Mouse (Mus musculus) heart, embryonic 16.5 days (tissue): ENCODE results near the gene Pfn4. TPM values are rescaled to one million over a fixed set of nuclear protein-coding genes. Genes with fewer than 3 reads are reported as not detected.

ENCODE experiments used
- ATAC-seq: fragments of 200-750 bp; cut with Nextera tagmentation; replicated peaks from 2 replicates; pipeline ENCODE4 v1.8.0; 2017; ENCODE audit warnings: moderate number of reproducible peaks; ENCODE audit not compliant: insufficient read depth, low FRiP score; ENCODE audit errors: extremely low read depth
- H3K27ac ChIP-seq: fragments of 300-500 bp; sonication (generic); 2 replicates; pipeline ENCODE4 v1.5.1; 2014; ENCODE audit warnings: mild to moderate bottlenecking, low read length, control low read depth, moderate library complexity
- H3K27me3 ChIP-seq: fragments of 300-500 bp; sonication (generic); 2 replicates; pipeline ENCODE4 v1.6.1; 2014; ENCODE audit warnings: low read length, mixed read lengths; ENCODE audit not compliant: control insufficient read depth, insufficient read depth
- H3K36me3 ChIP-seq: fragments of 300-500 bp; sonication (generic); 2 replicates; pipeline ENCODE4 v1.6.1; 2014; ENCODE audit not compliant: control insufficient read depth, insufficient read depth
- H3K4me1 ChIP-seq: fragments of 300-500 bp; sonication (generic); 2 replicates; pipeline ENCODE4 v1.6.1; 2014; ENCODE audit warnings: low read length, mixed read lengths; ENCODE audit not compliant: control insufficient read depth, insufficient read depth
- H3K4me2 ChIP-seq: fragments of 300-500 bp; sonication (generic); 2 replicates; pipeline ENCODE4 v1.6.1; 2014; ENCODE audit warnings: low read depth, mild to moderate bottlenecking, control low read depth, low read length
- H3K4me3 ChIP-seq: fragments of 300-500 bp; sonication (generic); 2 replicates; pipeline ENCODE4 v1.5.1; 2014; ENCODE audit warnings: mild to moderate bottlenecking, control low read depth, low read length
- H3K9ac ChIP-seq: fragments of 300-500 bp; sonication (generic); 2 replicates; pipeline ENCODE4 v1.6.1; 2014; ENCODE audit warnings: low read length, control low read depth
- H3K9me3 ChIP-seq: fragments of 300-500 bp; sonication (generic); replicated peaks from 2 replicates; pipeline ENCODE4 v1.6.1; 2016; ENCODE audit warnings: low read length; ENCODE audit not compliant: control insufficient read depth
- WGBS: fragments of 180-500 bp; shearing (Covaris S2); extraction: QIAGEN DNeasy Blood & Tissue Kit; methylation state at CpG from one replicate; pipeline ENCODE4 v1.1.7; 2014; 5-methylcytosine and 5-hydroxymethylcytosine counted together
- polyA plus RNA-seq: library from polyadenylated mRNA; unstranded; fragments of >200 nt; fragmentation: Nextera tagmentation; extraction: Ambion mirVana; gene quantifications from 2 replicates; pipeline ENCODE4 v1.2.1, GENCODE M21; 2015

The Pfn4 gene
- polyA plus RNA-seq, 1 experiment from 2014 or later = 2.3 TPM

- Histone ChIP-seq H3K4me2 (no peak overlapping the region), H3K9ac (no peak overlapping the region), H3K4me1 (peaks cover 14% of the 10 kb centered on the region), H3K9me3 (peaks cover 4% of the 10 kb centered on the region; the same call in 1 of the 2 replicates), H3K27ac (no peak overlapping the region), H3K4me3 (no peak overlapping the region), H3K27me3 (no peaks in the 10 kb centered on the region), H3K36me3 (no peaks in the 10 kb centered on the region)
- no peak for ATAC-seq
- 77% methylated on average over 4 of the region's 4 CpGs for WGBS
Measured at GRCm38 (mm10) chr12:4813636-4814035, 44.8 kb downstream of the Pfn4 start.

GRCm38 (mm10) chr12:4816680-4817360 lies 48.0 kb downstream of the Pfn4 start:
- Histone ChIP-seq H3K4me1 (peaks cover 14% of the 10 kb centered on the region), H3K9me3 (no peaks in the 10 kb centered on the region), H3K9ac (peak overlapping the region; percentile 89), H3K4me2 (peak overlapping the region; percentile 92), H3K27ac (peak overlapping the region; percentile 92), H3K36me3 (peaks cover 13% of the 10 kb centered on the region), H3K27me3 (no peaks in the 10 kb centered on the region), H3K4me3 (peak overlapping the region; percentile 98)
- peak; percentile 65 for ATAC-seq
- WGBS = 7% methylated on average over 24 of the region's 24 CpGs

- peaks cover 19% of the 10 kb centered on the region for H3K36me3 ChIP-seq
- no peaks in the 10 kb centered on the region for H3K27me3 ChIP-seq
- peak within 1 kb of the TSS; percentile 89 for H3K9ac ChIP-seq
- no peaks in the 10 kb centered on the region for H3K9me3 ChIP-seq
- H3K4me2 ChIP-seq = peak within 1 kb of the TSS; percentile 96
- under 1% methylated on average over 49 of the region's 49 CpGs for WGBS
- peak; percentile 98 for ATAC-seq
- H3K4me1 ChIP-seq = peaks cover 14% of the 10 kb centered on the region
- H3K27ac ChIP-seq = peak within 1 kb of the TSS; percentile 92
- peak within 1 kb of the TSS; percentile 98 for H3K4me3 ChIP-seq
Measured at GRCm38 (mm10) chr12:4817361-4818101, 48.7 kb downstream of the Pfn4 start, which contains the start of gene Sf3b6. Gene Sf3b6 (plus strand): TSS chr12:4817544.

DNA sequence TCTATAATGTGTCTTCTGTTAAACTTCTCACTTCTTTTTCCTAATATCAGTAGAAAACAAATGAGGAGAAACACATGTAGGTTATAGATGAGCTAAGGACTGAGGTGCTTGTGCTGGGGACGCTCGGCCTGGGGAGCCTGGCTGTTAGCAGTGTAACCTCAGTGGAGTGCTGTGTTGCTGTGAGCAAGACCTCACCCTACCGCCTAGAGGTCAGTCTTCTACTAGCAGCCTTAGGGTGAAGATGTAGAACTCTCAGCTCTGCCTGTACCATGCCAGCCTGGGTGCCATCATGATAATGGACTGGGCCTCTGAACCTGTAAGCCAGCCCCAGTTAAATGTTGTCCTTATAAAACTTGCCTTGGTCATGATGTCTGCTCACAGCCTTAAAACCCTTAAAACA lies 58.4 kb downstream of the Pfn4 start:
- no peaks in the 10 kb centered on the region for H3K9me3 ChIP-seq
- no peak overlapping the region for H3K4me2 ChIP-seq
- no peaks in the 10 kb centered on the region for H3K27me3 ChIP-seq
- whole genome bisulfite sequencing = 68% methylated on average over 3 of the region's 3 CpGs
- ATAC-seq = no peak
- H3K9ac ChIP-seq = no peak overlapping the region
- no peaks in the 10 kb centered on the region for H3K4me1 ChIP-seq
- peaks cover 16% of the 10 kb centered on the region for H3K36me3 ChIP-seq
- no peak overlapping the region for H3K27ac ChIP-seq
- no peak overlapping the region for H3K4me3 ChIP-seq

Other genes with a start within 250 kb of the Pfn4 start
- 32.1 and 33.2 TPM in 2 replicates for gene Itsn2, start 176.4 kb upstream of the Pfn4 start, polyA plus RNA-seq
- gene Gm3625, start 176.1 kb upstream of the Pfn4 start, polyA plus RNA-seq = not detected in 2 replicates
- gene Fam228a, start 30.6 kb upstream of the Pfn4 start, polyA plus RNA-seq = 0.16 and 0.25 TPM in 2 replicates
- 1.5 and 3.0 TPM in 2 replicates for gene Fam228b, start 245 bp downstream of the Pfn4 start, polyA plus RNA-seq
- 95.7 and 147 TPM in 2 replicates for gene Sf3b6, start 48.5 kb downstream of the Pfn4 start, polyA plus RNA-seq
- 8.7 and 13.2 TPM in 2 replicates for gene Fkbp1b, start 72.6 kb downstream of the Pfn4 start, polyA plus RNA-seq
- gene Wdcp, start 74.3 kb downstream of the Pfn4 start, polyA plus RNA-seq = 14.1 and 15.0 TPM in 2 replicates
- 0.76 and 1.1 TPM in 2 replicates for gene Mfsd2b, start 105.3 kb downstream of the Pfn4 start, polyA plus RNA-seq
- 31.7 and 32.7 TPM in 2 replicates for gene Ubxn2a, start 138.7 kb downstream of the Pfn4 start, polyA plus RNA-seq
- gene Atad2b, start 148.3 kb downstream of the Pfn4 start, polyA plus RNA-seq = 5.3 and 6.0 TPM in 2 replicates